Mouse (Mus musculus) right cerebral cortex, postnatal 4 days (tissue): ENCODE results near the gene Nr5a2.
"Not testable (repeated sequence)": the region's sequence is repeated elsewhere in the genome, so short reads cannot be mapped to it uniquely, and the experiment has no call there.

Experiments
- DNase-seq: peaks from one replicate; pipeline ENCODE4 v3.0.0-alpha.2; 2022

Nr5a2 gene

GRCm38 (mm10) chr1:136832305-136833152 lies 127.7 kb downstream of the Nr5a2 start:
- no peak for DNase-seq

DNA sequence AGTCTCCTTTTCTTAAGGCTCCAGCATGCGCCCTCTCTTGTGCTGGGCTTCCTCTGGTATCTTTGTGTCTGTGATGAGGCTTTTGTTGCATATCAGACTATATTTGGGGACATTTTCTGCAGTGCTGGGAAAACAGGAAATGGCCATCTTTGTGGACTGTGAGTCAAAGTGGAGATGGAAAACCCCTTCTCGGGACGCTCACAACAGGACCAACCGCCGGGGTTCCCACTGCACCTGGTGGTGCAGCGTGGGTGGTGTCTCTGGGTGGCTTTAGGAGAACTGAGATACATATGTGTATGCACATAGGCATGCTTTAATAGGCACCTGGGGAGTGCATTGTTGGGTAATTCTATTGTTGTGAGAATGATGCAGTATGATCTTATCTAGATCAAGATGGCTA lies 129.3 kb downstream of the Nr5a2 start:
- no peak for DNase-seq

- no peak for DNase-seq
These were observed 130.3 kb downstream of the Nr5a2 start for GRCm38 (mm10) chr1:136829931-136830330.

- DNase-seq = no peak
These were observed 136.4 kb downstream of the Nr5a2 start for GRCm38 (mm10) chr1:136823897-136824296.

DNA sequence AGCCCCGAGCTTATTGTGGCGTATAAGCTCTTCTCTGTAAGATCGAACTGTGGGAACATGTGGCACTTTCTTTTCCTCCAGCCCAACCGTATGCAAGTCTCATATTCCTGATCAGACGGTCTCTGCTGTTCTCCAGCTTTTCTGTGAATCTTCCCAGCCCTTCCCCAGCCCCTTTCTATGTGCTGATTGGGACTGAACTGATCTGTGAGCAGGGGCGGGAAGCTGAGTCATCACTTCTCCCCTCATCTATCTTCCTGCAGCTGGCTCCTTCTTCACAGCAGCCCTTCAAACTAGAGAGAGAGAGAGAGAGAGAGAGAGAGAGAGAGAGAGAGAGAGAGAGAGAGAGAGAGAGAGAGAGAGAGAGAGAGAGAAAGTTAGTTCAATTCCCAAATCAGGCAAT lies 159.6 kb downstream of the Nr5a2 start:
- DNase-seq = no peak

DNA sequence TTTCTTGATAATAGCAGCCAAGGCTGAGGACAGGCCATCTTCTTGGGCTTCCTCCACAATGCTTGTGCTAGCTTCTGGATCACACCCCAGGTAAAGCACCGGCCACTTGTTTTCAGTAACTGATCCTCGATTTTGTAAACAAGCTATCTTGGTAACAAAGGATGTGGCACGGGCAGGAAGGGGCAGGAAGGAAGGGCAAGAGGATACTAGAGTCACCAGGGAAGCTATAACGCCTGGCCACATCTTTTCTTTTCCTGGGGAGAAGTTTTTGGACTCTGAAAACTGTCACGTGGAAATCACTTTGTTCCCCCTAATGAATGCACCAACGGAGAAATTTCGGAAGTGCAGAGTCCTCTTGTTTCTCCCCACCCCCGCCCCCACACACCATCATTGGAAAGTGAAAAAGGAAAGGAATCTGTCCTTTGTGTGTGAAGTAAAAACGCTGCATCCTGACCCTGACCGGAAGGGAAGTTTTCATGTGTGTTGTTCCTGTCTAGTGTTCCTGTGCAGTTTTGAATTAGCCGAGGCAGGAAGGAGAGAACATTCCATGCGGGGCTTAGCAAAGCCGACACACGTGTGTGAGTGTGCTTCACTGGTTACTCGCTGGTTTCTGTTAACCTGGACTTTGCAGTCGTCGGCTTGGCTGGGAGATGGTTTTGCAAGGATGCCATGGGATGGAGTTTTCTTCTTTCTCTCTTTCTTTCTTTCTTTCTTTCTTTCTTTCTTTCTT lies 163.7 kb downstream of the Nr5a2 start:
- DNase-seq = no peak

DNA sequence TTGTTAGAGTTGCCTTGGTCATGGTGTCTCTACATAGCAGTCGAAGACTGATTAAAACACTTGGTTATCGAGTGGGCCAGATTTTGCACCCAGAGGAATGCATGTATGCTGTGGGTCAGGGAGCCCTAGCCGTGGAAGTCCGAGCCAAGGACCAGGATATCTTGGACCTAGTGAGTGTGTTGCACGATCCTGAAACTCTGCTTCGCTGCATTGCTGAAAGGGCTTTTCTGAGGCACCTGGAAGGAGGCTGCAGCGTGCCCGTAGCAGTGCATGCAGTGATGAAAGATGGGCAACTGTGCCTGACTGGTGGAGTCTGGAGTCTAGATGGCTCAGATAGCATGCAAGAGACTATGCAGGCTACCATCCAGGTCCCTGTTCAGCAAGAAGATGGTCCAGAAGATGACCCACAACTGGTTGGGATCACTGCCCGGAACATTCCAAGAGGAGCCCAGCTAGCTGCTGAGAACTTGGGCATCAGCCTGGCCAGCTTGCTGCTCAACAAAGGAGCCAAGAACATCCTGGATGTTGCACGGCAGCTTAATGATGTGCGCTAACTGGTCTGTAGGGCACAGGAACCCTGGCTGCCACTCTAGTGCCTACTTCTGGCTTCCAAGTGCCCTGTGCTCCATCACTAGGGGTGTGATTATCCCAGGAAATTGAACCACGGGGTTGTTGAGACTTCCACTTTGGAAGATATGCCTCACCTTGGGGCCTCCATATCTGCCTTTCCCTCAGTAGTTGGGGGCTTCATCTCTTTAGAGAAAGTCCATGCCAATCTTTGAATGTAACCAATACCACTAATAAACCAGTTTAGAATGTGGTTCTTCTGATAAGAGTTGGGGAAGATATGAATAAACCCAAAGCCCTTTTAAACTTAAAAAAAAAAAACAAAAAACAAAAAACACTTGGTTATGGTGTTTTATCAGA lies 167.0 kb downstream of the Nr5a2 start:
- DNase-seq = not testable (repeated sequence)
